Mouse (Mus musculus) embryonic fibroblast, embryonic 13.5 days (primary cell): ENCODE data around the gene Dnase1l3.

Experiments
- CTCF ChIP-seq: IDR thresholded peaks from 2 replicates; pipeline ENCODE4 v1.5.1; 2011; ENCODE audit warnings: mild to moderate bottlenecking, control low read depth, low read length, moderate library complexity, borderline replicate concordance; ENCODE audit not compliant: insufficient read depth
- POLR2A ChIP-seq: IDR thresholded peaks from 2 replicates; pipeline ENCODE4 v1.6.1; 2011; ENCODE audit warnings: low read depth, mild to moderate bottlenecking, control low read depth, low read length, moderate library complexity

DNA sequence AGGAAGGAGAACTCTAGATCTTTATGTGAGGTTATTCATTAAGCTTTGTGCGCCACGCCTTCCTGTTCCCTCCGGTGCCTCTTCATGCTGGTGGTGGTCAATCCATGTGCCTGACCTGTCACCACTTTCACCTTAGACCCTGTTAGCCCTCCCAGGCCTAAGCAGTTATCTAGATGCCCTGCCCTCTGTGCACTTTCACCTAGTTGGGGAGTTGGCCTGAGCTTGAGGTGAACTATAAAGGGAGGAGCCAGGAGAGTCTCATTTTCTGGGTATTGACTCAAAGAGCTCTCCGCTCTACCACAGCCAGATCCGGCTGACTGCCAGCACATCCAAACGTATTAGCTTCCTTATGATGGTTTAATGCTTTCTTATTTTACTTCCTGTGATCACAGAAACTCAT, 21.9 kb upstream of the Dnase1l3 start:
- no peak for TF ChIP-seq CTCF
- no peak for TF ChIP-seq POLR2A
